Mouse (Mus musculus) liver, postnatal 0 days (tissue): ENCODE data around the gene Mnd1. TPM values are rescaled to one million over a fixed set of nuclear protein-coding genes. Genes with fewer than 3 reads are reported as not detected.
A peak's percentile ranks its signal among the peaks of the same experiment; 100 is the strongest.

ENCODE experiments used
- ATAC-seq: fragments of 200-750 bp; cut with Nextera tagmentation; 2 replicates; pipeline ENCODE4 v1.8.0; 2017; ENCODE audit warnings: mild to moderate bottlenecking, moderate library complexity
- DNase-seq: peaks from one replicate; pipeline ENCODE4 v3.0.0-alpha.2; 2016
- H3K27ac ChIP-seq: fragments of 300-500 bp; sonication (generic); 2 replicates; pipeline ENCODE4 v1.5.1; 2014; ENCODE audit warnings: antibody characterized with exemption, moderate library complexity, mild to moderate bottlenecking, low read depth
- H3K27me3 ChIP-seq: fragments of 300-500 bp; sonication (generic); 2 replicates; pipeline ENCODE4 v1.6.1; 2014; ENCODE audit warnings: low read length, control low read depth, mixed read lengths; ENCODE audit not compliant: insufficient read depth
- H3K36me3 ChIP-seq: fragments of 300-500 bp; sonication (generic); replicated peaks from 2 replicates; pipeline ENCODE4 v1.6.1; 2014; ENCODE audit warnings: mild to moderate bottlenecking, control low read depth, low read length, moderate library complexity, mixed read lengths; ENCODE audit not compliant: insufficient read depth
- H3K4me1 ChIP-seq: fragments of 300-500 bp; sonication (generic); 2 replicates; pipeline ENCODE4 v1.6.1; 2014; ENCODE audit warnings: antibody characterized with exemption, mild to moderate bottlenecking, control low read depth; ENCODE audit not compliant: insufficient read depth
- H3K4me2 ChIP-seq: fragments of 300-500 bp; sonication (generic); 2 replicates; pipeline ENCODE4 v1.6.1; 2014; ENCODE audit warnings: low read depth, mild to moderate bottlenecking, low read length, moderate library complexity, mixed read lengths
- H3K4me3 ChIP-seq: fragments of 300-500 bp; sonication (generic); 2 replicates; pipeline ENCODE4 v1.5.1; 2014; ENCODE audit warnings: low read depth, low read length
- H3K9ac ChIP-seq: fragments of 300-500 bp; sonication (generic); replicated peaks from 2 replicates; pipeline ENCODE4 v1.6.1; 2014; ENCODE audit warnings: mild to moderate bottlenecking, moderate library complexity
- H3K9me3 ChIP-seq: fragments of 300-500 bp; sonication (generic); 2 replicates; pipeline ENCODE4 v1.6.1; 2016; ENCODE audit warnings: mild to moderate bottlenecking, control low read depth, low read length, mixed read lengths
- CTCF ChIP-seq: sonication (generic); IDR thresholded peaks from 2 replicates; pipeline ENCODE4 v1.5.1; 2016; ENCODE audit warnings: antibody characterized with exemption, low read depth
- EP300 ChIP-seq: IDR thresholded peaks from 2 replicates; pipeline ENCODE4 v1.6.1; 2016; ENCODE audit warnings: antibody characterized with exemption, low read depth, mild to moderate bottlenecking
- WGBS: fragments of 180-500 bp; shearing (Covaris S2); extraction: QIAGEN DNeasy Blood & Tissue Kit; methylation state at CpG from one replicate; pipeline ENCODE4 v1.1.7; 2014; ENCODE audit not compliant: insufficient replicate concordance; 5-methylcytosine and 5-hydroxymethylcytosine counted together
- polyA plus RNA-seq: library from polyadenylated mRNA; unstranded; fragments of >200 nt; fragmentation: Nextera tagmentation; extraction: Ambion mirVana; gene quantifications from 2 replicates; pipeline ENCODE4 v1.2.1, GENCODE M21; 2015

Mnd1 gene
- polyA plus RNA-seq, 1 experiment from 2014 or later = 8.3 TPM

- Histone ChIP-seq H3K9me3 (no peaks in the 10 kb centered on the region), H3K27me3 (no peaks in the 10 kb centered on the region), H3K36me3 (no peaks in the 10 kb centered on the region), H3K4me3 (no peak overlapping the region), H3K9ac (no peak overlapping the region), H3K4me2 (no peak overlapping the region), H3K4me1 (no peaks in the 10 kb centered on the region), H3K27ac (no peak overlapping the region)
- TF ChIP-seq EP300 (no peak), CTCF (no peak)
- DNase-seq (no peak), ATAC-seq (no peak)
- 70% methylated on average over 7 of the region's 7 CpGs for WGBS
Observed at GRCm38 (mm10) chr3:84118718-84119117, 36.9 kb downstream of the Mnd1 start.

GRCm38 (mm10) chr3:84118178-84118577 is 37.4 kb downstream of the Mnd1 start:
- no peak for DNase-seq
- ATAC-seq = no peak
- H3K27me3 ChIP-seq = no peaks in the 10 kb centered on the region
- 74% methylated on average over 7 of the region's 7 CpGs for WGBS
- no peaks in the 10 kb centered on the region for H3K9me3 ChIP-seq
- H3K4me3 ChIP-seq = no peak overlapping the region
- H3K4me1 ChIP-seq = no peaks in the 10 kb centered on the region
- H3K9ac ChIP-seq = no peak overlapping the region
- H3K4me2 ChIP-seq = no peak overlapping the region
- H3K27ac ChIP-seq = no peak overlapping the region
- no peaks in the 10 kb centered on the region for H3K36me3 ChIP-seq
- no peak for TF ChIP-seq EP300
- no peak for TF ChIP-seq CTCF

GRCm38 (mm10) chr3:84108614-84109013 is 47.0 kb downstream of the Mnd1 start:
- Histone ChIP-seq H3K4me1 (no peaks in the 10 kb centered on the region), H3K9ac (no peak overlapping the region), H3K4me2 (no peak overlapping the region), H3K36me3 (no peaks in the 10 kb centered on the region), H3K9me3 (no peaks in the 10 kb centered on the region), H3K27me3 (no peaks in the 10 kb centered on the region), H3K27ac (no peak overlapping the region), H3K4me3 (no peak overlapping the region)
- no peak for DNase-seq
- TF ChIP-seq EP300 (no peak), CTCF (no peak)
- WGBS = 80% methylated on average over 2 of the region's 2 CpGs
- no peak for ATAC-seq

DNA sequence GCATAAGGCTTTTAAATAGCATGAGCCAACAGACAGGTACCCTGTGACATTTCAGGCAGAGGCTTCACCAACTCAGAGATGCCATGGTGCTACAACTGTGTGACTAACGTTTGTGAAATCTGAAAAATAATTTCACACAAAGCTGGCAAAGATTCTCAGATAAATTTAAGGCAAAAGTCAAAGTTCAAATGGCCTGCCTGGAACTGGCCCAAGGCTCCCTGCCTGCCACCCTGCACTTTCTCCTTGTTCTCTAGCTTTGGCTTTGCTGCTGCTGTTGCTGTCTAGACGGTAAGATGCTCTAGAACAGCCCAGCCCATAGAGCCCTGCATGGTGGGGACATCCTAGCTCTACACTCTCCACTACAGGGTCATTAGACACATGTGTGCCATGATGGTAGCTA is 49.5 kb downstream of the Mnd1 start:
- no peaks in the 10 kb centered on the region for H3K4me1 ChIP-seq
- TF ChIP-seq EP300 (no peak), CTCF (no peak)
- no peaks in the 10 kb centered on the region for H3K27me3 ChIP-seq
- H3K4me3 ChIP-seq = no peak overlapping the region
- no peak for ATAC-seq
- no peak overlapping the region for H3K27ac ChIP-seq
- H3K9me3 ChIP-seq = no peaks in the 10 kb centered on the region
- WGBS = 66% methylated on average over 2 of the region's 2 CpGs
- no peak overlapping the region for H3K9ac ChIP-seq
- DNase-seq = no peak
- H3K4me2 ChIP-seq = no peak overlapping the region
- no peaks in the 10 kb centered on the region for H3K36me3 ChIP-seq

GRCm38 (mm10) chr3:84103536-84103935 is 52.0 kb downstream of the Mnd1 start:
- WGBS = 78% methylated on average over 2 of the region's 2 CpGs
- TF ChIP-seq CTCF (no peak), EP300 (no peak)
- no peak overlapping the region for H3K9ac ChIP-seq

GRCm38 (mm10) chr3:84092875-84093274 is 62.7 kb downstream of the Mnd1 start:
- no peak overlapping the region for H3K4me2 ChIP-seq
- DNase-seq (no peak), ATAC-seq (no peak)
- TF ChIP-seq EP300 = no peak
- TF ChIP-seq CTCF = no peak
- 65% methylated on average over 2 of the region's 2 CpGs for WGBS
- H3K9me3 ChIP-seq = no peaks in the 10 kb centered on the region
- H3K9ac ChIP-seq = no peak overlapping the region
- H3K36me3 ChIP-seq = no peaks in the 10 kb centered on the region
- H3K4me3 ChIP-seq = no peak overlapping the region
- no peaks in the 10 kb centered on the region for H3K4me1 ChIP-seq
- H3K27me3 ChIP-seq = no peaks in the 10 kb centered on the region
- H3K27ac ChIP-seq = no peak overlapping the region

More at GRCm38 (mm10) chr3:84103536-84103935, 52.0 kb downstream of the Mnd1 start:
- Histone ChIP-seq H3K4me2 (no peak overlapping the region), H3K9me3 (no peaks in the 10 kb centered on the region), H3K36me3 (no peaks in the 10 kb centered on the region), H3K27ac (no peak overlapping the region), H3K4me1 (no peaks in the 10 kb centered on the region), H3K4me3 (no peak overlapping the region), H3K27me3 (no peaks in the 10 kb centered on the region)
- ATAC-seq = no peak
- DNase-seq = no peak

GRCm38 (mm10) chr3:84090982-84091381 is 64.6 kb downstream of the Mnd1 start:
- H3K27me3 ChIP-seq = no peaks in the 10 kb centered on the region
- 38% methylated on average over 2 of the region's 2 CpGs for WGBS
- H3K27ac ChIP-seq = no peak overlapping the region
- ATAC-seq (no peak), DNase-seq (peak; percentile 27)
- no peaks in the 10 kb centered on the region for H3K9me3 ChIP-seq
- H3K4me3 ChIP-seq = no peak overlapping the region
- TF ChIP-seq EP300 = no peak
- TF ChIP-seq CTCF = peak; percentile 55
- no peaks in the 10 kb centered on the region for H3K36me3 ChIP-seq
- no peaks in the 10 kb centered on the region for H3K4me1 ChIP-seq
- no peak overlapping the region for H3K9ac ChIP-seq
- H3K4me2 ChIP-seq = no peak overlapping the region
